10 mouse cellular contexts compared by ENCODE assay signal in the genomic region with DNA sequence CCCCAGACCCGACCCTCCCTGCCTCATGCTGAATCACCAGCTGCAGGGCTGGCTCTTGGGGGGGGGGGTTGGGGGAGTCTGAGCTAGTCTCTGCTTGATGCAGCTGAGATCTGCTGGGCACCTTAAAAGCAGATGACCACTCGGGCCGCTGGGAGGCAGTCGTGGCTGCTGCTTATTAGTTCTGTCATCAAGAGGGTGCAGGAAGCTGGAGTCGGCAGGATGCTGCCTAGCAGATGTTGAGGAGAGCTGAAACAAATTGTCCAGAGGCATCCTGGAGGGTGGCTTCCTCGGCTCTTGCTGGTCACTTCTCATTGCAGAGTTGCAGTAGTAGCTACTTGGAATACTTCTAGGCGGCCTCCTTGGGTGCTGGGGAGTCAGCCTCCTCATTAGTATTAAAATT. TPM values are rescaled to one million over a fixed set of nuclear protein-coding genes. Genes with fewer than 3 reads are reported as not detected.
DNase-seq lines count a peak whose midpoint lies in the region; ATAC-seq and TF ChIP-seq lines count a peak whose summit lies in the region.
"Had no signal": no experiment of that assay in that cellular context is flagged by ENCODE, and none has a peak within 500 bp of the region (broad histone marks: within the 10 kb centered on the region; RNA-seq: fewer than 3 reads in every experiment).

No protein-coding gene starts in this region.

- no peak for ATAC-seq in intestine, postnatal 0 days
- ATAC-seq in intestine, embryonic 16.5 days = no peak
- peak; percentile 59; the same call in 1 of the 2 replicates for ATAC-seq in lung, embryonic 16.5 days (ENCODE audit: low read depth)
- no peak for ATAC-seq in erythroid progenitor cell, adult 5-6 weeks (replicated peaks; ENCODE audit: low FRiP score, poor library complexity, severe bottlenecking)

- intact Hi-C loops in gastrocnemius, adult 2 months (cut with DNase I) = loop anchor here (2.0 to 5.0 kb wide), 3 partner anchors 33 to 113 kb away; no protein-coding TSS in a partner anchor

- H3K4me1 ChIP-seq in intestine, postnatal 0 days (replicated peaks; ENCODE audit: control insufficient read depth, insufficient read depth, low read length) = no peaks in the 10 kb centered on the region
- H3K4me1 ChIP-seq in intestine, embryonic 16.5 days (ENCODE audit: control insufficient read depth, insufficient read depth, low read length) = peaks cover 13% of the 10 kb centered on the region; the same call in 1 of the 2 replicates
- peaks cover 12% of the 10 kb centered on the region for H3K4me1 ChIP-seq in lung, embryonic 16.5 days (replicated peaks; ENCODE audit: control insufficient read depth, insufficient read depth, low read length)

- TF ChIP-seq CTCF in intestine, postnatal 0 days (IDR thresholded peaks at IDR 0.05; ENCODE audit: low read depth) = peak; percentile 79
- peak; percentile 70 for TF ChIP-seq CTCF in gastrocnemius, adult 2 months (IDR thresholded peaks at IDR 0.05)

- peaks cover 3% of the 10 kb centered on the region; the same call in 1 of the 2 replicates for H3K9me3 ChIP-seq in intestine, postnatal 0 days (ENCODE audit: control insufficient read depth)
- H3K9me3 ChIP-seq in intestine, embryonic 16.5 days (ENCODE audit: control insufficient read depth, low read length) = peaks cover 1% of the 10 kb centered on the region; the same call in 1 of the 2 replicates
- no peaks in the 10 kb centered on the region for H3K9me3 ChIP-seq in lung, embryonic 16.5 days (ENCODE audit: control insufficient read depth, low read length)
- H3K9me3 ChIP-seq: hindbrain, embryonic 15.5 days; neural tube, embryonic 12.5 days had no signal

- H3K27me3 ChIP-seq in intestine, postnatal 0 days (replicated peaks; ENCODE audit: control insufficient read depth, insufficient read depth, low read length) = peaks cover 10% of the 10 kb centered on the region; the same call in 1 of the 2 replicates
- H3K27me3 ChIP-seq in intestine, embryonic 16.5 days (replicated peaks; ENCODE audit: control insufficient read depth, insufficient read depth, low read length) = peaks cover 4% of the 10 kb centered on the region; the same call in 1 of the 2 replicates
- H3K27me3 ChIP-seq in lung, embryonic 16.5 days (ENCODE audit: control insufficient read depth, insufficient read depth, low read depth, low read length) = peaks cover 12% of the 10 kb centered on the region

- no peaks in the 10 kb centered on the region for H3K36me3 ChIP-seq in intestine, postnatal 0 days (ENCODE audit: control insufficient read depth, insufficient read depth)
- no peaks in the 10 kb centered on the region for H3K36me3 ChIP-seq in intestine, embryonic 16.5 days (ENCODE audit: control insufficient read depth, insufficient read depth, low read length)
- no peaks in the 10 kb centered on the region for H3K36me3 ChIP-seq in lung, embryonic 16.5 days (ENCODE audit: control insufficient read depth, insufficient read depth, low read length)
- H3K36me3 ChIP-seq: hindbrain, embryonic 15.5 days; neural tube, embryonic 12.5 days had no signal

- H3K9ac ChIP-seq in intestine, postnatal 0 days (ENCODE audit: low read depth, low read length) = no peak overlapping the region
- no peak overlapping the region for H3K9ac ChIP-seq in intestine, embryonic 16.5 days (ENCODE audit: low read depth, low read length)
- no peak overlapping the region for H3K9ac ChIP-seq in lung, embryonic 16.5 days (ENCODE audit: low read length)
- H3K9ac ChIP-seq: hindbrain, embryonic 15.5 days; neural tube, embryonic 12.5 days had no signal

- DNase-seq in B cell, adult 2 months = peak; percentile 18 to 35
- peak; percentile 81 for DNase-seq in NIH3T3 (ENCODE audit: low read depth)
- peak; percentile 75 for DNase-seq in gastrocnemius, adult 2 months
- DNase-seq in right cerebral cortex, postnatal 36 days (ENCODE audit: low spot score in 2 of 2) = no peak

- H3K4me2 ChIP-seq in intestine, postnatal 0 days (replicated peaks; ENCODE audit: low read depth) = no peak overlapping the region
- no peak overlapping the region for H3K4me2 ChIP-seq in intestine, embryonic 16.5 days (ENCODE audit: low read depth, low read length)
- no peak overlapping the region for H3K4me2 ChIP-seq in lung, embryonic 16.5 days (ENCODE audit: low read depth, low read length)
- H3K4me2 ChIP-seq: hindbrain, embryonic 15.5 days; neural tube, embryonic 12.5 days had no signal

- WGBS in intestine, postnatal 0 days = 44% methylated on average over 7 of the region's 7 CpGs
- WGBS in intestine, embryonic 16.5 days = 29% methylated on average over 7 of the region's 7 CpGs
- WGBS in lung, embryonic 16.5 days = 22% methylated on average over 7 of the region's 7 CpGs

- no peak overlapping the region for H3K27ac ChIP-seq in intestine, postnatal 0 days (ENCODE audit: low read depth, low read length)
- H3K27ac ChIP-seq in intestine, embryonic 16.5 days (ENCODE audit: low read length) = no peak overlapping the region
- no peak overlapping the region for H3K27ac ChIP-seq in gastrocnemius, adult 2 months
- H3K27ac ChIP-seq in lung, embryonic 16.5 days (ENCODE audit: low read length) = no peak overlapping the region
- H3K27ac ChIP-seq: hindbrain, embryonic 15.5 days; neural tube, embryonic 12.5 days had no signal

- H3K4me3 ChIP-seq in intestine, postnatal 0 days (ENCODE audit: low read depth, low read length) = no peak overlapping the region
- no peak overlapping the region for H3K4me3 ChIP-seq in intestine, embryonic 16.5 days (ENCODE audit: low read length)
- no peak overlapping the region for H3K4me3 ChIP-seq in gastrocnemius, adult 2 months
- no peak overlapping the region for H3K4me3 ChIP-seq in lung, embryonic 16.5 days (ENCODE audit: low read length)
- H3K4me3 ChIP-seq: hindbrain, embryonic 15.5 days; neural tube, embryonic 12.5 days had no signal

RNA-seq across cellular contexts. Expression of a gene that starts 4.0 kb away (rescaled TPM):
- polyA plus RNA-seq in intestine, postnatal 0 days (2015; fragmentation: Nextera tagmentation; extraction: Ambion mirVana) = 1.5 and 2.1 TPM in 2 replicates
- 0.97 and 1.2 TPM in 2 replicates for polyA plus RNA-seq in intestine, embryonic 16.5 days (2015; fragmentation: Nextera tagmentation; extraction: Ambion mirVana)
- total RNA-seq in gastrocnemius, adult 2 months (2021) = 1 to 10 TPM; 3.2 to 5.5 TPM
- polyA plus RNA-seq in lung, embryonic 16.5 days (2015; fragmentation: Nextera tagmentation; extraction: Ambion mirVana) = 1.2 and 1.6 TPM in 2 replicates
- not detected in 2 replicates for total RNA-seq in erythroid progenitor cell, adult 5-6 weeks (2015; ENCODE audit: low replicate concordance)
- total RNA-seq in erythroid progenitor cell, adult 5-6 weeks (2017; ENCODE audit: low replicate concordance) = not detected in 2 replicates

RNA-seq across cellular contexts. Expression of a gene that starts 48.7 kb away (rescaled TPM):
- polyA plus RNA-seq in intestine, postnatal 0 days (2015; fragmentation: Nextera tagmentation; extraction: Ambion mirVana) = 9.0 and 10.3 TPM in 2 replicates
- 13.7 and 16.5 TPM in 2 replicates for polyA plus RNA-seq in intestine, embryonic 16.5 days (2015; fragmentation: Nextera tagmentation; extraction: Ambion mirVana)
- 10 to 100 TPM; 18.8 to 28.1 TPM for total RNA-seq in gastrocnemius, adult 2 months (2021)
- 24.9 and 25.3 TPM in 2 replicates for polyA plus RNA-seq in lung, embryonic 16.5 days (2015; fragmentation: Nextera tagmentation; extraction: Ambion mirVana)
- total RNA-seq in erythroid progenitor cell, adult 5-6 weeks (2015; ENCODE audit: low replicate concordance) = 11.5 and 14.3 TPM in 2 replicates
- 3.5 and 9.0 TPM in 2 replicates for total RNA-seq in erythroid progenitor cell, adult 5-6 weeks (2017; ENCODE audit: low replicate concordance)

Comparison
In these comparisons a context has a peak if more than half of its experiments do, and no peak if none do; other contexts are left out.
1. DNase-seq: peak in B cell, adult 2 months (2 of 2), NIH3T3 (single experiment) and gastrocnemius, adult 2 months (single experiment); none in right cerebral cortex, postnatal 36 days (0 of 2).